Mouse (Mus musculus) embryo, embryonic 11 days (tissue): Measurements from ENCODE around the gene Trim41.
A peak's percentile ranks its signal among the peaks of the same experiment; 100 is the strongest.

Experiments
- DNase-seq: peaks from one replicate; pipeline ENCODE4 v3.0.0-alpha.2; 2015

Gene Trim41

GRCm38 (mm10) chr11:48788311-48789089 is 28.7 kb downstream of the Trim41 start:
- peak; percentile 89 for DNase-seq

- DNase-seq, result peak; percentile 60
Measured at GRCm38 (mm10) chr11:48787455-48788211, 29.5 kb downstream of the Trim41 start.

- DNase-seq, result no peak
Measured at GRCm38 (mm10) chr11:48782243-48782642, 34.9 kb downstream of the Trim41 start.

- DNase-seq, result peak; percentile 62
Measured at GRCm38 (mm10) chr11:48779450-48779849, 37.7 kb downstream of the Trim41 start.

- DNase-seq, result no peak
Measured at GRCm38 (mm10) chr11:48777303-48777702, 39.9 kb downstream of the Trim41 start.

- no peak for DNase-seq
Measured at GRCm38 (mm10) chr11:48776664-48777063, 40.5 kb downstream of the Trim41 start.

- peak; percentile 83 for DNase-seq
Measured at GRCm38 (mm10) chr11:48775483-48775882, 41.7 kb downstream of the Trim41 start.

- peak; percentile 82 for DNase-seq
Measured at GRCm38 (mm10) chr11:48774443-48775298, 42.5 kb downstream of the Trim41 start.

- DNase-seq, result peak; percentile 54
Measured at GRCm38 (mm10) chr11:48771691-48772090, 45.5 kb downstream of the Trim41 start.

GRCm38 (mm10) chr11:48767195-48767876 is 49.8 kb downstream of the Trim41 start:
- DNase-seq, result no peak

- DNase-seq, result no peak
Measured at GRCm38 (mm10) chr11:48764119-48764518, 53.0 kb downstream of the Trim41 start.

GRCm38 (mm10) chr11:48759021-48759420 is 58.1 kb downstream of the Trim41 start:
- DNase-seq, result no peak
